Mouse (Mus musculus): ENCODE results near the gene Fbxw7. TPM values are rescaled to one million over a fixed set of nuclear protein-coding genes. Genes with fewer than 3 reads are reported as not detected.

Gene Fbxw7
- polyA plus RNA-seq, 1 experiment from 2014 or later = 12.9 TPM

DNA sequence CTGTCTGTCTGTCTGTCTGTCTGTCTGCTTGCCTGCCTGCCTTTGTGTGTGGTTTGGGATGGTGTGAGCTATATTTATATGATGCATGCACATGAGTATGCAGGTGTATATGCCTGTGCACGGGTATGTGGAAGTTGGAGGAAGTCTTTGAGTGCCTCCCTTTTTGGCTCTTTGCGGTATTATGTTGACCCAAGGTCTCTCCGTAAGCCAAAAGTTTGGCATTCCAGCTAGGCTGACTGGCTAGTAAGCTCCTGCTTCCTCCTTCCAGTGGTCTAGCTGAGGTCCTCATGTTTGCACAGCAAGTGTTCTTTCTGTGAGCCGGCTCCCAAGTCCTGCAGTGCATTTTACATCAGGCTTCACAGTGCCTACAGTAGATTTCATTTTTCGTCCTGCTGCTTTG, 24.4 kb downstream of the Fbxw7 start:
- Histone ChIP-seq H3K4me3 (replicated peaks; ENCODE audit: low read length) (no peak overlapping the region), H3K27ac (ENCODE audit: low read length) (no peak overlapping the region), H3K4me2 (ENCODE audit: low read depth, low read length) (no peak overlapping the region), H3K9me3 (replicated peaks; ENCODE audit: control insufficient read depth, low read length) (no peaks in the 10 kb centered on the region), H3K9ac (ENCODE audit: low read length) (no peak overlapping the region), H3K36me3 (ENCODE audit: control insufficient read depth, insufficient read depth, low read length) (no peaks in the 10 kb centered on the region), H3K27me3 (ENCODE audit: control insufficient read depth, insufficient read depth, low read length) (no peaks in the 10 kb centered on the region), H3K4me1 (ENCODE audit: control insufficient read depth, insufficient read depth, low read length) (no peaks in the 10 kb centered on the region)
- WGBS = 69% methylated on average over 5 of the region's 5 CpGs
- ATAC-seq (ENCODE audit: insufficient read depth, low FRiP score) = no peak

- no peaks in the 10 kb centered on the region for H3K9me3 ChIP-seq (replicated peaks; ENCODE audit: control insufficient read depth, low read length)
- ATAC-seq (ENCODE audit: insufficient read depth, low FRiP score) = no peak
Observed at GRCm38 (mm10) chr3:84841271-84841670, 26.2 kb downstream of the Fbxw7 start.

GRCm38 (mm10) chr3:84842793-84843192, 27.7 kb downstream of the Fbxw7 start:
- no peak for ATAC-seq (ENCODE audit: insufficient read depth, low FRiP score)
- WGBS = 80% methylated on average over 2 of the region's 2 CpGs
- Histone ChIP-seq H3K4me2 (ENCODE audit: low read depth, low read length) (no peak overlapping the region), H3K9me3 (replicated peaks; ENCODE audit: control insufficient read depth, low read length) (no peaks in the 10 kb centered on the region), H3K4me1 (ENCODE audit: control insufficient read depth, insufficient read depth, low read length) (no peaks in the 10 kb centered on the region), H3K4me3 (replicated peaks; ENCODE audit: low read length) (no peak overlapping the region), H3K36me3 (ENCODE audit: control insufficient read depth, insufficient read depth, low read length) (no peaks in the 10 kb centered on the region), H3K27me3 (ENCODE audit: control insufficient read depth, insufficient read depth, low read length) (no peaks in the 10 kb centered on the region), H3K27ac (ENCODE audit: low read length) (no peak overlapping the region), H3K9ac (ENCODE audit: low read length) (no peak overlapping the region)

More at GRCm38 (mm10) chr3:84841271-84841670, 26.2 kb downstream of the Fbxw7 start:
- Histone ChIP-seq H3K27ac (ENCODE audit: low read length) (no peak overlapping the region), H3K27me3 (ENCODE audit: control insufficient read depth, insufficient read depth, low read length) (no peaks in the 10 kb centered on the region), H3K9ac (ENCODE audit: low read length) (no peak overlapping the region), H3K4me1 (ENCODE audit: control insufficient read depth, insufficient read depth, low read length) (no peaks in the 10 kb centered on the region), H3K36me3 (ENCODE audit: control insufficient read depth, insufficient read depth, low read length) (no peaks in the 10 kb centered on the region), H3K4me3 (replicated peaks; ENCODE audit: low read length) (no peak overlapping the region), H3K4me2 (ENCODE audit: low read depth, low read length) (no peak overlapping the region)
- WGBS = 87% methylated on average over 4 of the region's 4 CpGs

DNA sequence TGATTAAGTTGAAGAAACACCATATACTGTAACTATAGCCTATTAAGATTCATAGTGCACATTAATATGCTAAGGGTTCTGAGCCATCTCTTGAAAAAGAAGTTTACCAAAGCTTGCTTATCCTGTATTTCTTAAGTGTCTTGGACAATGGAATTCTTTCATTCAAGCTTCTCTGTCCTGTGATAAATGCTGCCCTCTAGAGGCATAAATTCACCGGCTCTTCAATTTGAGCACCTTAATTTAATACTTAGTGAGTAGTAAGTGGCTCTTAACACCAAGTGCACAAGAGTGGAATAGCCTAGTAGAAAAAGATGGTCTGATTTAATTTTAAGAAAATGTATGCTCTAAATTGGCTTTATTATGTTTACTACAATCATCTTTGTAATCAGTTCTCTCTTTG, 28.5 kb downstream of the Fbxw7 start:
- 34% methylated on average over 1 of the region's 1 CpGs for WGBS
- H3K27ac ChIP-seq (ENCODE audit: low read length) = no peak overlapping the region
- no peak overlapping the region for H3K4me3 ChIP-seq (replicated peaks; ENCODE audit: low read length)
- no peak overlapping the region for H3K4me2 ChIP-seq (ENCODE audit: low read depth, low read length)
- H3K36me3 ChIP-seq (ENCODE audit: control insufficient read depth, insufficient read depth, low read length) = no peaks in the 10 kb centered on the region
- H3K9me3 ChIP-seq (replicated peaks; ENCODE audit: control insufficient read depth, low read length) = no peaks in the 10 kb centered on the region
- H3K27me3 ChIP-seq (ENCODE audit: control insufficient read depth, insufficient read depth, low read length) = no peaks in the 10 kb centered on the region
- H3K9ac ChIP-seq (ENCODE audit: low read length) = no peak overlapping the region
- no peak for ATAC-seq (ENCODE audit: insufficient read depth, low FRiP score)
- no peaks in the 10 kb centered on the region for H3K4me1 ChIP-seq (ENCODE audit: control insufficient read depth, insufficient read depth, low read length)

- H3K4me2 ChIP-seq (ENCODE audit: low read depth, low read length) = no peak overlapping the region
- 73% methylated on average over 4 of the region's 4 CpGs for WGBS
- H3K9me3 ChIP-seq (replicated peaks; ENCODE audit: control insufficient read depth, low read length) = no peaks in the 10 kb centered on the region
- no peaks in the 10 kb centered on the region for H3K4me1 ChIP-seq (ENCODE audit: control insufficient read depth, insufficient read depth, low read length)
- H3K27ac ChIP-seq (ENCODE audit: low read length) = no peak overlapping the region
- H3K4me3 ChIP-seq (replicated peaks; ENCODE audit: low read length) = no peak overlapping the region
- ATAC-seq (ENCODE audit: insufficient read depth, low FRiP score) = no peak
- no peaks in the 10 kb centered on the region for H3K36me3 ChIP-seq (ENCODE audit: control insufficient read depth, insufficient read depth, low read length)
- no peaks in the 10 kb centered on the region for H3K27me3 ChIP-seq (ENCODE audit: control insufficient read depth, insufficient read depth, low read length)
- no peak overlapping the region for H3K9ac ChIP-seq (ENCODE audit: low read length)
Observed at GRCm38 (mm10) chr3:84848798-84849197, 33.7 kb downstream of the Fbxw7 start.

GRCm38 (mm10) chr3:84850418-84850817, 35.4 kb downstream of the Fbxw7 start:
- no peak for ATAC-seq (ENCODE audit: insufficient read depth, low FRiP score)
- Histone ChIP-seq H3K9ac (ENCODE audit: low read length) (no peak overlapping the region), H3K27ac (ENCODE audit: low read length) (no peak overlapping the region), H3K27me3 (ENCODE audit: control insufficient read depth, insufficient read depth, low read length) (no peaks in the 10 kb centered on the region), H3K4me1 (ENCODE audit: control insufficient read depth, insufficient read depth, low read length) (no peaks in the 10 kb centered on the region), H3K36me3 (ENCODE audit: control insufficient read depth, insufficient read depth, low read length) (no peaks in the 10 kb centered on the region), H3K4me3 (replicated peaks; ENCODE audit: low read length) (no peak overlapping the region), H3K4me2 (ENCODE audit: low read depth, low read length) (no peak overlapping the region), H3K9me3 (replicated peaks; ENCODE audit: control insufficient read depth, low read length) (no peaks in the 10 kb centered on the region)
- 92% methylated on average over 1 of the region's 1 CpGs for WGBS

DNA sequence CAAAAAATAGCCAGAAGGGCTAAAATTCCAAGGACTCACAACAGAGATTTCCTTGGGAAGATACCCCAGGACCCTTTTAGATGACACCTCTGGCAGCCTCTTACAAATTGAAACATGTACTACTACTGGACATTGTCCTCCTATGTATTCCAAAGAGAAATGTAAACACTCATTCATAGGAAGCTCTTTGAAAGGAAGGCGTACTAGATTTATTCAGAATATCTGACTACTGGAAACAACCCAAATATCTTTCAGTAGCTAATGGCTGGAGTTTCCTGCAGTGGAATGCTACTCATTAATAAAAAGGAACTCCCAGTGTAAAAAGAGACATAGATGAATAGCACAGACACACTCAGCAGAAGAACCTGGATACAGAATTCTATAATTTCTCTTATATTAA, 36.7 kb downstream of the Fbxw7 start:
- Histone ChIP-seq H3K27me3 (ENCODE audit: control insufficient read depth, insufficient read depth, low read length) (no peaks in the 10 kb centered on the region), H3K9me3 (replicated peaks; ENCODE audit: control insufficient read depth, low read length) (no peaks in the 10 kb centered on the region), H3K9ac (ENCODE audit: low read length) (no peak overlapping the region), H3K4me3 (replicated peaks; ENCODE audit: low read length) (no peak overlapping the region), H3K27ac (ENCODE audit: low read length) (no peak overlapping the region), H3K4me2 (ENCODE audit: low read depth, low read length) (no peak overlapping the region), H3K4me1 (ENCODE audit: control insufficient read depth, insufficient read depth, low read length) (no peaks in the 10 kb centered on the region), H3K36me3 (ENCODE audit: control insufficient read depth, insufficient read depth, low read length) (no peaks in the 10 kb centered on the region)
- ATAC-seq (ENCODE audit: insufficient read depth, low FRiP score) = no peak
- 26% methylated on average over 1 of the region's 1 CpGs for WGBS

DNA sequence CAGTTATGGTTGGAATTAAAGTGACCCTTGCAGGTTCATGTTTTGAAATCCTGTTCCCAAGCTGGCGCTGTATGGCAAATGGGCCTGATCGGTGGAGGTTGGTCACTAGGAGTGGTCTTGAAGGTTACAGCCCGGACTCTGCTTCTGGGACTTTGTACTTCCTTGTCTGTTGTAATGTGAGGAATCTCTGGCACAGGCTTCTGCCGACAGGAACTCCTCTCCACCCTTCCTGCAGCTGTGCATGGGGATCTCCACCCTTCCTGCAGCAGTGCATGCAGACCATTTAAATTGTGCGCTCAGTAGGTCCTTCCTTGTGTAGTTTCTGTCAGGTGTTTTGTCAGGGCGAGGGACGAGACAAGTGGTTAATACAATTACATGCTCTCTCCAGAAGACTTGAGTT, 37.8 kb downstream of the Fbxw7 start:
- H3K27me3 ChIP-seq (ENCODE audit: control insufficient read depth, insufficient read depth, low read length) = no peaks in the 10 kb centered on the region
- no peaks in the 10 kb centered on the region for H3K36me3 ChIP-seq (ENCODE audit: control insufficient read depth, insufficient read depth, low read length)
- H3K9ac ChIP-seq (ENCODE audit: low read length) = no peak overlapping the region
- WGBS = 71% methylated on average over 7 of the region's 7 CpGs
- no peak overlapping the region for H3K4me3 ChIP-seq (replicated peaks; ENCODE audit: low read length)
- H3K27ac ChIP-seq (ENCODE audit: low read length) = no peak overlapping the region
- no peak for ATAC-seq (ENCODE audit: insufficient read depth, low FRiP score)
- no peaks in the 10 kb centered on the region for H3K4me1 ChIP-seq (ENCODE audit: control insufficient read depth, insufficient read depth, low read length)
- H3K9me3 ChIP-seq (replicated peaks; ENCODE audit: control insufficient read depth, low read length) = no peaks in the 10 kb centered on the region
- no peak overlapping the region for H3K4me2 ChIP-seq (ENCODE audit: low read depth, low read length)

GRCm38 (mm10) chr3:84854440-84854839, 39.4 kb downstream of the Fbxw7 start:
- no peak for ATAC-seq (ENCODE audit: insufficient read depth, low FRiP score)

DNA sequence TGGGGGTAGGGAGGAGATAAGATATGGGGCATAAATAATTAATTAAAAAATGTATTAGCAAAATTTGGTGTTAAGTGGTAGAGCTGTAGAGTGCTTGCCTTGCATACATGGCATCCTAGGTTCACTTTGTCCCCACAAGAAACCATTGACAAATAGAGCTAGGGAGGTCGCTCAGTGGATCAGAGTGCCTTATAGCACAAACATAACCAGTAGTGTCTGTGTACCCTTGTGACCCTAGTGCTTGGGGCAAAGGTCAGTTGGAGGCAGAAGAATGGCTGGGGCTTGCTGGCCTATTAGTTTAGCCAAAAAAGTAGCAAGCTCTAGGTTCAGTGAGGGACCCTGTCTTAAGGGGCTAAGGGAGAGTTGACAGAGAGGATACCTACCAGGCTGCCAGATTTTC, 45.6 kb downstream of the Fbxw7 start:
- H3K4me2 ChIP-seq (ENCODE audit: low read depth, low read length) = no peak overlapping the region
- no peaks in the 10 kb centered on the region for H3K27me3 ChIP-seq (ENCODE audit: control insufficient read depth, insufficient read depth, low read length)
- H3K9me3 ChIP-seq (replicated peaks; ENCODE audit: control insufficient read depth, low read length) = no peaks in the 10 kb centered on the region
- ATAC-seq (ENCODE audit: insufficient read depth, low FRiP score) = no peak
- H3K4me1 ChIP-seq (ENCODE audit: control insufficient read depth, insufficient read depth, low read length) = 0 out of 2 replicates have a peak, but pooled peaks cover 2% of the 10 kb centered on the region
- 52% methylated on average over 1 of the region's 1 CpGs for WGBS
- no peak overlapping the region for H3K9ac ChIP-seq (ENCODE audit: low read length)
- no peaks in the 10 kb centered on the region for H3K36me3 ChIP-seq (ENCODE audit: control insufficient read depth, insufficient read depth, low read length)
- no peak overlapping the region for H3K4me3 ChIP-seq (replicated peaks; ENCODE audit: low read length)
- no peak overlapping the region for H3K27ac ChIP-seq (ENCODE audit: low read length)

More at GRCm38 (mm10) chr3:84854440-84854839, 39.4 kb downstream of the Fbxw7 start:
- Histone ChIP-seq H3K9ac (ENCODE audit: low read length) (no peak overlapping the region), H3K4me3 (replicated peaks; ENCODE audit: low read length) (no peak overlapping the region), H3K27ac (ENCODE audit: low read length) (no peak overlapping the region), H3K4me2 (ENCODE audit: low read depth, low read length) (no peak overlapping the region), H3K27me3 (ENCODE audit: control insufficient read depth, insufficient read depth, low read length) (no peaks in the 10 kb centered on the region), H3K36me3 (ENCODE audit: control insufficient read depth, insufficient read depth, low read length) (no peaks in the 10 kb centered on the region), H3K4me1 (ENCODE audit: control insufficient read depth, insufficient read depth, low read length) (no peaks in the 10 kb centered on the region), H3K9me3 (replicated peaks; ENCODE audit: control insufficient read depth, low read length) (no peaks in the 10 kb centered on the region)
- 78% methylated on average over 1 of the region's 1 CpGs for WGBS

All from stomach, embryonic 16.5 days (tissue).